Mouse (Mus musculus): Measurements from ENCODE around the gene Ciapin1.

Gene Ciapin1

GRCm38 (mm10) chr8:94804546-94805340 lies 33.4 kb downstream of the Ciapin1 start:
- no peak for DNase-seq

- DNase-seq, result no peak
These were observed 34.6 kb downstream of the Ciapin1 start for GRCm38 (mm10) chr8:94803551-94803950.

GRCm38 (mm10) chr8:94802375-94802774 lies 35.8 kb downstream of the Ciapin1 start:
- no peak for DNase-seq

GRCm38 (mm10) chr8:94801293-94802095 lies 36.7 kb downstream of the Ciapin1 start:
- DNase-seq, result peak; percentile 65

GRCm38 (mm10) chr8:94800278-94800968 lies 37.7 kb downstream of the Ciapin1 start:
- no peak for DNase-seq

GRCm38 (mm10) chr8:94794782-94795181 lies 43.4 kb downstream of the Ciapin1 start:
- DNase-seq, result no peak

GRCm38 (mm10) chr8:94794368-94794767 lies 43.8 kb downstream of the Ciapin1 start:
- DNase-seq, result no peak

- no peak for DNase-seq
These were observed 48.8 kb downstream of the Ciapin1 start for GRCm38 (mm10) chr8:94789256-94789955.

- DNase-seq, result peak; percentile 45
These were observed 50.3 kb downstream of the Ciapin1 start for GRCm38 (mm10) chr8:94787524-94788501.

- DNase-seq, result no peak
These were observed 52.1 kb downstream of the Ciapin1 start for GRCm38 (mm10) chr8:94785995-94786595.

GRCm38 (mm10) chr8:94785247-94785985 lies 52.7 kb downstream of the Ciapin1 start:
- DNase-seq, result peak; percentile 57

GRCm38 (mm10) chr8:94783890-94784289 lies 54.3 kb downstream of the Ciapin1 start:
- DNase-seq, result no peak

GRCm38 (mm10) chr8:94781838-94782235 lies 56.3 kb downstream of the Ciapin1 start:
- DNase-seq, result no peak

- no peak for DNase-seq
These were observed 56.9 kb downstream of the Ciapin1 start for GRCm38 (mm10) chr8:94781155-94781837.

- DNase-seq, result no peak
These were observed 57.5 kb downstream of the Ciapin1 start for GRCm38 (mm10) chr8:94780491-94781154.

- DNase-seq, result no peak
These were observed 58.4 kb downstream of the Ciapin1 start for GRCm38 (mm10) chr8:94779534-94780294.

GRCm38 (mm10) chr8:94778895-94779533 lies 59.1 kb downstream of the Ciapin1 start:
- no peak for DNase-seq

- peak; percentile 61 for DNase-seq
These were observed 59.7 kb downstream of the Ciapin1 start for GRCm38 (mm10) chr8:94778473-94778872.
